Mouse (Mus musculus): ENCODE data around the gene Gpn3.

- no peak for TF ChIP-seq POLR2A (IDR thresholded peaks at IDR 0.05; ENCODE audit: low read depth, low read length)
- no peak for TF ChIP-seq CTCF (IDR thresholded peaks at IDR 0.05; ENCODE audit: extremely low read depth, insufficient read depth, insufficient read length, insufficient replicate concordance)
Measured at GRCm38 (mm10) chr5:122421271-122422068, 49.8 kb downstream of the Gpn3 start, which contains the start of gene Anapc7.

Measured in spleen, adult 2 months (tissue).